Mouse (Mus musculus): ENCODE results near the gene Prph2.

Prph2 gene

DNA sequence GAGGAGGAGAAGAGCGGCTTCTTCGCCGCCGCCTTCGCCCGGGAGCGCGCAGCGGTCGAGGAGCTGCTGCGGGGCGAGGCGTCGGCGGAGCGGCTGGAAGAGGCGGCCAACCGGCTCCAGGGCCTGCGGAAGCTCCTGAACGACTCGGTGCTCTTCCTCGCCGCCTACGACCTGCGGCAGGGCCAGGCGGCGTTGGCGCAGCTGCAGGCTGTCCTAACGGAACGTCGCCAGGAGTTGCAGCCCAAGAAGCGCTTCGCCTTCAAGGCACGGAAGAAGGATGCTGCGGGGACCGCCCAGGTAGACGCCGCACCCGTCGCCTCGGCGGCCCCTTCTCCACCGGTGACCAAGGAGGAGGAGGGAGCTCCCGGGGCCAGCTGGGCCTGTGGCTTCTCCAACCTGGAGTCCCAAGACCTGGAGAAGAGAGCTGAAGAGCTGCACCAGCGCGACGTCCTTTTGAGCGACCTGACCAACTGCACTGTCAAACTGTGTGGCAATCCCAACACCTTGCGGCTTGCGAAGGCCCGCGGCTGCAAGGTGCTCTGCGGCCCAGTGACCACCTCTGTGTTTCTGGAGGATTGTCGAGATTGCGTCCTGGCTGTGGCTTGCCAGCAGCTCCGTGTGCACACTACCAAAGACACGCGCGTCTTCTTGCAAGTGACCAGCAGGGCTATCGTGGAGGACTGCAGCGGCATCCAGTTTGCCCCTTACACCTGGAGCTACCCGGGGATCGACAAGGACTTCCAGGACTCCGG is 19.2 kb upstream of the Prph2 start:
- no peak for DNase-seq

DNA sequence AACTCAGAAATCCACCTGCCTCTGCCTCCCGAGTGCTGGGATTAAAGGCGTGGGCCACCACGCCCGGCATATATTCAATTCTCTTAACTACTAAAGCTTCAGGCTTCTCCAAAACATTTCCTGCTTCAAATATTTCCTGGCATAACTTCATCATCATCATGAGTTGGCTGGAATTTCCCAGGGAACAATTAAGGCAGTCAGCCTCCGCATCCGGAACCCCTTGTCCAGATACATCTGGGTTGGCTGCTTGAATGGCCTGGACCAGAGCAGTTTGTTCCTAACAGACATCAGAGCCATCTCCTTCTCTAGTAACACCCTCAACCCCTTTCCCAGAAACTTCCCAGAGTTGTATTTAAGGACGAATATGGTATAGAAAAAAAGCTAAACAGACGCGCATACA is 14.8 kb upstream of the Prph2 start:
- no peak for DNase-seq

DNA sequence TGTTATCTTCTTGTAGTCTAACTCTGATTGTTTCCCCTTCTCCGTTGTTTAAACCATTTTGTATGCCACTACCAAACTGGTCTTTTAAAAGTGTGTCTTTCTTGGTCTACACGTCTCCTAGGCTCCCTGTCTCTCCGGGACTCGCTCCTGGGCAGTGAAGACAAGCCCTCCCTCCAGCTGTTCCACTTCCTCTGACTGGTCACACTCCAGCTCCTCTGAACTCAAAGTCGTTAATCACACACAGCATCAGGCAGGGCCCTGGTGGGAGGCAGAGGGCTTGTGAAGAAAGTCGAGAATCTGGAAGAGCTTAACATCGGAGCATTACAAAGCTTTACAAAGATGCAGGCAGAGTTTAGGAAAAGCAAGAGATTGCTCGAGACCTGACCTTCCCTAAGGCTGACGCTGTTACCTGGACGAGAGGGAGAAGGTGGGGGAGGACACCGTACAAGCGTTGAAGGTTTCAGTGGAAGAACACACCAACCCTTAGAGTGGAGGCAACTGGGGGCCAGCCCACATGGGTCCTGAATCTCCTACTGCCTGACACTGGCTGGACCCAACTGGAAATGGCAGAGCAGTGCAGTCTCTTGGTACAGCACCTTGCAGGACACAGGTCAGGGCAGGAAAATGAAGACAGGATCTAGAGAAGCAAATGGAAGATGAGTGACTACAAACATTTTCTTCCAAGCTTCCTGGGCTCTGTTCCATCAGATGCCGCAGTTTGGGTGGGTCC is 12.9 kb upstream of the Prph2 start:
- no peak for DNase-seq

DNA sequence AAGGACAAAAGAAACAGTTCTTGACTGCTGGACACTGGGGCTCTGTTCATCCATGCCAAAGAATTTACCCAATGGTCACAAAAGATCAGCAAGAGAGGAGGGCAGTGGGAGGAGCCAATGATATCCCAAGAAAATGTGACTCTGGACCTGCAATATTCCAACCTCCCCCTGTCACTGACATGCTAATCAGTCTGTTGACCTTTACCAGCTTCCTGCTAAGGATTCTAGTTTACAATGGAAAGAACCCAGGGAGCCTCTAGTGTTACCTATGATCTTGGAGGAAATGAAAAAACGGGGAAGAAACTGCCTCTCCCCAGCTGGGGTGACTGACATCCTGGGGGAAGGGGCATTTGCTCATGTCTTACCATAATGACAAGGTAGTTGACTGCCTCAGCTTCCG is 9.3 kb upstream of the Prph2 start:
- no peak for DNase-seq

DNA sequence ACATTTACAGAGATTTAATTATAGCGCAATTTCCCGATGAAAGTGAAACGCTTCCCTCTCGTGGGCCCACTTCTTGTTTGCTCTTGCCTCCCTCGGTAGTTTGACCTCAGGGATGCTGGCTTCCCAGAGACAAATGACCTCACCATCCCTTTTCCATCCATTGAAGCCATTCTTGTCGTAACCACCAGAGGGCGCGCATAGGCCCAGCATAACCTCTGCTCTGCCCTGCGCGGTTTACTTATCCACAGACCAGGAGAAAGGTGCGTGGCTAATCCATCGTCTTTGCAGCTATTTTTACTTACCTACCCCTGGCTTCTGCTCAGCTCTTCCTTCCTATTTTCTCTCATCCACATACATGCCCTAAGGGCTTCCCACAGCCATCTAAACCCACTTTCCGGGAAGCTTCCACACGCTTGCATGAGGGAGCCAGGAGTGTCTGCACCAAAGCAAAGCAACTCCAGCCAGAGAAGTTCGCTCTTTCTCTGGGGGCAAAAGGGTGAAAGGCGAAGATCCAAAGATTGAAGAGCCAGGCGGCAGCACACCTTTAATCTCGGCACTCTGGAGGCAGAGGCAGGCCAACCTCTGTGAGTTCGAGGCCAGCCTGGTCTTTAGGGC is 6.3 kb upstream of the Prph2 start:
- peak; percentile 86 for DNase-seq

GRCm38 (mm10) chr17:46912331-46912730 is 2.1 kb downstream of the Prph2 start:
- DNase-seq: no peak

- DNase-seq: no peak
Measured at GRCm38 (mm10) chr17:46915129-46915528, 4.9 kb downstream of the Prph2 start.

- DNase-seq: no peak
Measured at GRCm38 (mm10) chr17:46918951-46919350, 8.7 kb downstream of the Prph2 start.

GRCm38 (mm10) chr17:46920855-46921254 is 10.6 kb downstream of the Prph2 start:
- DNase-seq: no peak

- DNase-seq: no peak
Measured at GRCm38 (mm10) chr17:46926192-46926591, 15.9 kb downstream of the Prph2 start.

DNA sequence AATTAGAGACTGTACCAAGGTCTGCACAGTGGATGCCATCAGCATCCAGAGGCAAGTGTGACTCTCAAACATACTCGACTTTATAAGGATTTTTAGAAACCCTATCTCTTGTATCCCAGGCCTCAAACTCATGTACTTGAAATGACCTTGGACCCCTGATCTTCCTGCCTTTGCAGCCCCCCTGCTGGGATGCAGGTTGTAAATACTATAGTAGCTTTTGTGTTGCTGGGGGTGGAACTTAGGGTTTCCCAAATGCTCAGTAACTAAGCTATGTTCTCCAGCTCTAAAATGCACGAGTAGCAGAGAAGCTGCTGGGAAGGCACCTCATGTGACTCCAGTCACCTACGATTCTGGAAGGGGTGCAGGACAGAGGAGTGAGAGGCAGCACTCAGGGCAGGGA is 16.7 kb downstream of the Prph2 start:
- no peak for DNase-seq

- DNase-seq: no peak
Measured at GRCm38 (mm10) chr17:46927781-46928180, 17.5 kb downstream of the Prph2 start.

- no peak for DNase-seq
Measured at GRCm38 (mm10) chr17:46929277-46929676, 19.0 kb downstream of the Prph2 start.

- DNase-seq: peak; percentile 12
Measured at GRCm38 (mm10) chr17:46929897-46930296, 19.6 kb downstream of the Prph2 start.

DNA sequence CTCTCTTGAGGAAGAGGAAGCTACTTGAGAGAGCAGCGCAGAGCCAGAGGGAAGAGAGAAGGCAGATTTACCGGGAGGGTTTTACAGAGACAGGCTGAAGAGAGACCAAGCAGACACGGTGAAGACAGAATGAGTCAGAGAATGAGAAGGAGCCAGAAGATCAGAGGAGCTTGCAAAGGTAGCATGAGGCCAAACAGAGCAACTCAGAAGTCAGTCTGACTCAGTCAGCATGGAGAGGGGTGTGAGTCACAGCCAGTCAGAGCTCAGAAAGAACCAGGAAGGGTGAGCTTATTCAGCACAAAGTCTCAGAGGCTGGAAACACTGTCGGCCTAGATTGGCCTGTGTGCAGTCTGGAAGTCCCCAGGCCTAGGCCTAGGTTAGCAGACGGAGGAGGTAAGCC is 22.7 kb downstream of the Prph2 start:
- no peak for DNase-seq

DNA sequence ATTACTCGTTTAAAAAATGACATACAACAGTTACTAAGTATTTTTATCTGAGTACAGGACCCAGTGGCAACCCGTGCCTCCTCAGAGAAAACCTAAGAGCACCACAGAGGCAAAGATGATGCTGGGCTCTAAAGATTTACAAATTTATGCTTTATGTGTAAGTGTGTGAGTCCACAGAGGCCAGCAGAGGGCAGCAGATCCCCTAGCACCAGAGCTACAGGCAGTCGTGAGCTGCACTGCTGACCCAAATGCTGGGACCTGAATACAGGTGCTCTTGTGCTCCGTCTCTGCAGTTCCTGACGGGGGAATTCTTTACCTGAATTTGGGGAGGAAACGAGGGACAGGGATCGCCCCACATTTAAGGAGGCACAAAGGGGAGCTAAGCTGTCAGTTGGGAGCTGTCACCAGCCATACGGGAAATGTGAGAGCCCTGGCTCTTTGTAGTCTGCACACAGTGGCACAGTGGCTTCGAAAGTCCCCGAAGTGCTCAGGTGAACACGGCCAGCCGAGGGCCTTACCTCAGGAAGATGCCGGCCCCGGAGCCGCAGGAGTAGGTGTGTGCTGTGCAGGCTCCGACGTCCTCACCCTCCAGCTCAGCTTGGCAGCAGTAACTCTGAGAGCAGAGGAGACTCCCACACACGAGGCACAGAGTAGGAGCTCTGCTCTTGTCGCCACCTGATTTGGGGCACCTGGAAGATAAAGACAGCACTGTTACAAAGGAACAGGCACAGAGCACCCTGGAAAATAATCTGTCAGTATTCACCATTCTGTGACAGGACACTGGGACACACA is 23.5 kb downstream of the Prph2 start:
- DNase-seq: peak; percentile 52

GRCm38 (mm10) chr17:46940461-46940860 is 30.2 kb downstream of the Prph2 start:
- DNase-seq: no peak

GRCm38 (mm10) chr17:46942421-46942820 is 32.2 kb downstream of the Prph2 start:
- DNase-seq: no peak

DNA sequence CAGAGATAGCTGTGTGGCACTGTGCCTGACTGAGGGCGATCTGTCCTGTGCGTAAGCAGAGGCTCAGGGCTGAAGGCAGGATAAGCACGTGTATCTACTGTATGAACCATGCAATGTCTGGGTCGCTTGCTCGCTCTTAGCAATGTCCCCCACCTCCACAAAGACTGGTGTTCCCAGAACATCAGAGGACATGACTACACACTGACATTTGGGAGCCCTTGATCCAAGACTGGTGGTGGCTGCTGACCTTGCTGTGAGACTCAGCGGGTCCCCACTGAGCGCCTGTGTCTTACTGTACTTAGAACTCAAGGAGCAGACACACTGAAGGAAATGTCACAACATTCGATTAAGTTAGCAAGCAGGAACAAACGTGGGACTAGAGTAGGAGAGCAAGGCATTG is 36.0 kb downstream of the Prph2 start:
- no peak for DNase-seq

GRCm38 (mm10) chr17:46958045-46958444 is 47.8 kb downstream of the Prph2 start:
- DNase-seq: no peak

GRCm38 (mm10) chr17:46960216-46960615 is 50.0 kb downstream of the Prph2 start:
- DNase-seq: no peak

GRCm38 (mm10) chr17:46962153-46962552 is 51.9 kb downstream of the Prph2 start:
- DNase-seq: no peak

GRCm38 (mm10) chr17:46963186-46963585 is 52.9 kb downstream of the Prph2 start:
- no peak for DNase-seq
